Mouse (Mus musculus): ENCODE measurements around the gene B830017H08Rik.

DNA sequence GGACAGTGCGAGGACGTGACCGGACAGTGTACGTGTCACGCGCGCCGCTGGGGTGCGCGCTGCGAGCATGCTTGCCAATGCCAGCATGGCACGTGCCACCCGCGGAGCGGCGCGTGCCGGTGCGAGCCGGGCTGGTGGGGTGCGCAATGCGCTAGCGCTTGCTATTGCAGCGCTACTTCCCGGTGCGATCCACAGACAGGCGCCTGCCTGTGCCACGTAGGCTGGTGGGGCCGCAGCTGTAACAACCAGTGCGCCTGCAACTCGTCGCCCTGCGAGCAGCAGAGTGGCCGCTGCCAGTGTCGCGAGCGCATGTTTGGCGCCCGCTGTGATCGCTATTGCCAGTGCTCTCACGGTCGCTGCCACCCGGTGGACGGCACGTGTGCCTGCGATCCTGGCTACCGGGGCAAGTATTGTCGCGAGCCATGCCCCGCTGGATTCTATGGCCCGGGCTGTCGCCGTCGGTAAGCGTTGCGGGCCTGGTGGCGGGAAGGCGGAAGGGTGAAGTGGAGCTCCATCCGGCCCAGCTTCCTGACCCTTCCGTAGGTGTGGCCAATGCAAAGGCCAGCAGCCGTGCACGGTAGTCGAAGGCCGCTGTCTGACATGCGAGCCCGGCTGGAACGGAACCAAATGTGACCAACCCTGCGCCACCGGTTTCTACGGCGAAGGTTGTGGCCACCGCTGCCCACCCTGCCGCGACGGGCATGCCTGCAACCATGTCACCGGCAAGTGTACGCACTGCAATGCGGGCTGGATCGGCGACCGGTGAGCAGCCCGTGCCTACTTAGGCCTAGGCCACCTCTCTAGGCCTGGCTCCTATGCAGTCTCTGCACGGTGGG is 29.9 kb upstream of the B830017H08Rik start:
- TF ChIP-seq CTCF (IDR thresholded peaks at IDR 0.05; ENCODE audit: low read depth, low read length) (no peak), EP300 (IDR thresholded peaks at IDR 0.05; ENCODE audit: insufficient read depth, low read depth, low read length) (no peak), POLR2A (IDR thresholded peaks at IDR 0.05; ENCODE audit: insufficient read depth, low read length) (no peak)
